Mouse (Mus musculus): Measurements from ENCODE around the gene Pik3ip1.

GRCm38 (mm10) chr11:3389996-3390395 lies 59.8 kb downstream of the Pik3ip1 start:
- TF ChIP-seq CTCF (IDR thresholded peaks at IDR 0.05; ENCODE audit: extremely low read depth, insufficient read length, insufficient replicate concordance, low read depth, low read length) (no peak), POLR2A (IDR thresholded peaks at IDR 0.05; ENCODE audit: low read depth, low read length) (no peak)
